Mouse (Mus musculus): Measurements from ENCODE around the gene Stat5b.

DNA sequence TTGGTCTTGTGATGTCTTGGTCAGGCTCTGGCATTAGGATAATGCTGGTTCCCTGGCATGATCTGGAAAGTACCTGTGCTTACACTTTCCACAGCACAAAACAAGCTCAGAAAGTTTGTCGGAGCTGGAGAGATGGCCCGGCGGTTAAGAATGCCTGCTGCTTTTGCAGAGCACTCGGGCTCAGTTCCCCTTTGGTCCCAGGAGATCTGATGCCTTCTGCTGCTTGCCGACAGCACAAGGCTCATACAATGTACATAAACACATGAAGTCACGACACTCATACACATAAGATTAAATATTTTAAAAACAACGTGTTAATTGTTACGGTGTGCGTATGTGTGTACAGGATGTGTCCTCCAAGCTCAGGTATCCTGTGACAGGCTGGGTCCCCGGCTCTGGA lies 74.6 kb downstream of the Stat5b start:
- TF ChIP-seq POLR2A (IDR thresholded peaks at IDR 0.05; ENCODE audit: insufficient read depth, low read depth, low read length) (no peak), CTCF (IDR thresholded peaks at IDR 0.05; ENCODE audit: insufficient read depth, low read depth, low read length) (no peak)
